Mouse (Mus musculus): ENCODE measurements around the gene D5Ertd579e. TPM values are rescaled to one million over a fixed set of nuclear protein-coding genes. Genes with fewer than 3 reads are reported as not detected.

Gene D5Ertd579e
- polyA plus RNA-seq, 1 experiment from 2014 or later, result 16.7 TPM

DNA sequence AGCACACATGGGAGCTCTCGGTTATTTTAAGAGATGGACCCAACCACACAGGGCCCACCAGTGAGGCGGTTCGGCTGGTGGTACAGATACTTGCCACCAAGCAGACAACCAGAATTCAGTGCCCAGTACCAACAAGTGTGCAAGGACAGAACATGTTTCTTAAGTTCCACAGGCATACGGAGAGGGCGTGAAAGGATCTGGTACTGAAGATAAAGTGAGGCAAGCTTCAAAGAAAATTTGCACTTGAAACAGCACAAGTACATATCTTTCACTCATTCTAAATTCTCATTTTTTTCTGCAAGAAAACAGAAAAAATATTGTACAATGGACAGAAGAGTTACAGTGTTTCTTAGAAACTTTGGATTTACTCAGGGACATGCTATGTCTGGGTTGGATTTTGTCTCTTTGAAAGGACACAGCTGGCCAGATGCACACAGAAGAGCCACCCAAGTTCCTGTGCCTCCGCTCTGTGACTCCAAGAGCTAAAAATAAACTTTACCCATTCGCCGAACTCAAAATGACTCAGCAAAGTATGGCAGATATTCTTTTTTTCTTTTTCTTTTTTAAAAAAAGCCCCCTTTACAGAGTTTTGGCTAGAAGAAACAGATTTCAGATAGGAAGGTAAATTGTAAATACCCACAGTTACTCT, 75.3 kb downstream of the D5Ertd579e start:
- Histone ChIP-seq H3K9ac (no peak overlapping the region), H3K9me3 (no peaks in the 10 kb centered on the region), H3K27me3 (no peaks in the 10 kb centered on the region), H3K27ac (0 out of 2 replicates have a peak overlapping the region, but pooled peaks have one; percentile 20), H3K36me3 (peaks cover 24% of the 10 kb centered on the region), H3K4me2 (no peak overlapping the region), H3K4me3 (no peak overlapping the region), H3K4me1 (peaks cover 8% of the 10 kb centered on the region)
- ATAC-seq (ENCODE audit: borderline replicate concordance, extremely low read depth, low FRiP score, low TSS enrichment), result no peak
- WGBS, result 59% methylated on average over 8 of the region's 8 CpGs

DNA sequence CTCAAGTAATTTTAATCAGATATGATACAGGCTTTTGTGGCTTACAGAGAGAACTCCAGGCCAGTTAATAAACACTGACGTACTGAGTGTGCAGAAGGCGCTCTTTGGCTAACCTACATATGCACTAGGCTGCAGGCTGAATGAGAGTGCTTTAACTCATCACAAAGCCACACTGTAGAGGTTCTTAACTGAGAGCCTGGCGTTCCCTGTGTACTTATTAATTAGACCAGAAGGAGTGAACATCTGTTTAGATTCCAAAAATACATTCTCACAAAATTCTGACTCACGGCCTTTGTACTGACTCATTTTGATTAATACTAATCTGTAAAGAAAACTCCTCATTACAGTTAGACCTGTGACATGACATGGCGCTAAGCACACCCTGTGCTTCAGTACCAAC, 76.9 kb downstream of the D5Ertd579e start:
- 81% methylated on average over 5 of the region's 5 CpGs for WGBS
- ATAC-seq (ENCODE audit: borderline replicate concordance, extremely low read depth, low FRiP score, low TSS enrichment), result no peak
- H3K27me3 ChIP-seq, result no peaks in the 10 kb centered on the region
- H3K9ac ChIP-seq, result no peak overlapping the region
- H3K36me3 ChIP-seq, result peaks cover 40% of the 10 kb centered on the region
- H3K4me1 ChIP-seq, result peaks cover 7% of the 10 kb centered on the region
- H3K4me3 ChIP-seq, result no peak overlapping the region
- no peak overlapping the region for H3K27ac ChIP-seq
- no peaks in the 10 kb centered on the region for H3K9me3 ChIP-seq
- no peak overlapping the region for H3K4me2 ChIP-seq

DNA sequence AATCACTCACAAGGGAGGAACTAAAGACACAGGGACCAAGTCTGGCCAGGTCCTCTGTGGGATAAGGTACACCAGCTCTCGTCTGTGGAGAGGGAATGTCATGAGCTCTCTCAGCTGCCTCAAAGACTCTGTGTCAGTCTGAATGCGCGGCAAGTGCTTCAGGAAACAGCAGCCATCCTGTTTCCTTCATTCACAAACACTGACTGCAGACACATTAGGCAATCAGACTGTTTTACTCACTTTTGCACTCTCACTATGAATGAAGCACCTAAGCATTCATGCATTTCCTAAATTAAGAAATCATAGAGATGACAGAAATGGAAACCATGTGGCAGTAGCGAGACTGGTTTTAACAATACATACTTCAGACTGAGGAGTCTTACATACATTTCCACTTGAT, 77.5 kb downstream of the D5Ertd579e start:
- no peak overlapping the region for H3K9ac ChIP-seq
- ATAC-seq (ENCODE audit: borderline replicate concordance, extremely low read depth, low FRiP score, low TSS enrichment), result no peak
- H3K4me3 ChIP-seq, result no peak overlapping the region
- H3K4me1 ChIP-seq, result peaks cover 7% of the 10 kb centered on the region
- H3K27me3 ChIP-seq, result no peaks in the 10 kb centered on the region
- H3K9me3 ChIP-seq, result no peaks in the 10 kb centered on the region
- 49% methylated on average over 4 of the region's 4 CpGs for WGBS
- H3K36me3 ChIP-seq, result peaks cover 45% of the 10 kb centered on the region
- no peak overlapping the region for H3K4me2 ChIP-seq
- H3K27ac ChIP-seq, result no peak overlapping the region

DNA sequence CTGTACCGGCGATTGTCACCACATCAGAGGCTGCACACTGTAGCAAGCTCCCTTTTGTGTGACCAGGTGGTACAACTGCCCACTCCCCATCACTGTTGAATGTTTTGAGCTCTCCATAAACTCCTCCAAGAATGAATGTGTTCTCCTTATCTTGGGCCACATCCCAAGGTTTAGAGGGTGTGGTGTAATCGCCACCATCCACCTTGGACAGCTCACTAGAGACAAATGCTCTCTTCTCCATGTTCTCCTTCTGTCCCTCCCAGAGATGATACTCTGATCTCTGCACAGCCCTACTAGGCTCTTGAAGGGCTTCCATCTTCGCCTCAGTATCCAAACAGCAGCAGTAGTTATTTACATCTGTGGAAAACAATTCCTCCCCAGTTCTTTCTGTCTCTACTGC, 81.7 kb downstream of the D5Ertd579e start:
- 82% methylated on average over 4 of the region's 4 CpGs for WGBS
- H3K36me3 ChIP-seq, result peaks cover 57% of the 10 kb centered on the region
- H3K27me3 ChIP-seq, result no peaks in the 10 kb centered on the region

DNA sequence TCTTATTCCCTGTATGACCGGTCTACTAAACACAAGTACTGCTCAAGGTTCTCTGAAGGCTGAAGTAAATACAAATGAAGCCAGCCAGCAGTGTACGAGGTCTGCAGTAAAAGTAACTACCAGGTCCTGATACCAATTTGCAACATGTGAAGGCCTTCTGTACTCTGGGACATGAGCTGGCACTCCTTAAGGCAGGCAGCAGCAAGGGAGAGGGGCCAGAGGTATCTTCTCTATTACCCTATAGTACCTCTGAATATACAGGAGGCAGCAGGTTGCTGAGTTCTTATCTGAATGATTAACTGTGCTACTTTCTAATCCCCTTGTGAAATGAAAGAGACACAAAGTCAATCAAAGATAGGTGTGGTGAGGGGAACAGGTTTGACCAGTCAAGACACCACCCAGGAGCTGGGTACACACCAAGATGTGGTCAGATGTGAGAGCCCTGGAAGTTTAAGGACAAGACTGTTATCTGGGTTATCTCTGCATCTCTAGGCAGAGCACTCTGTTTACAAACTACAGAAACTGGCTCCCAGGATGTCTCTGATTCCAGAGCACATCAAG, 86.8 kb downstream of the D5Ertd579e start:
- ATAC-seq (ENCODE audit: borderline replicate concordance, extremely low read depth, low FRiP score, low TSS enrichment), result no peak
- Histone ChIP-seq H3K4me1 (no peaks in the 10 kb centered on the region), H3K27me3 (no peaks in the 10 kb centered on the region), H3K9ac (no peak overlapping the region), H3K4me2 (no peak overlapping the region), H3K9me3 (no peaks in the 10 kb centered on the region), H3K27ac (no peak overlapping the region), H3K4me3 (no peak overlapping the region), H3K36me3 (peaks cover 47% of the 10 kb centered on the region)
- WGBS, result 80% methylated on average over 2 of the region's 2 CpGs

More for the DNA sequence above, 81.7 kb downstream of the D5Ertd579e start:
- ATAC-seq (ENCODE audit: borderline replicate concordance, extremely low read depth, low FRiP score, low TSS enrichment), result no peak
- H3K4me1 ChIP-seq, result no peaks in the 10 kb centered on the region
- H3K27ac ChIP-seq, result no peak overlapping the region
- no peak overlapping the region for H3K4me3 ChIP-seq
- no peak overlapping the region for H3K4me2 ChIP-seq
- H3K9ac ChIP-seq, result no peak overlapping the region
- H3K9me3 ChIP-seq, result no peaks in the 10 kb centered on the region

DNA sequence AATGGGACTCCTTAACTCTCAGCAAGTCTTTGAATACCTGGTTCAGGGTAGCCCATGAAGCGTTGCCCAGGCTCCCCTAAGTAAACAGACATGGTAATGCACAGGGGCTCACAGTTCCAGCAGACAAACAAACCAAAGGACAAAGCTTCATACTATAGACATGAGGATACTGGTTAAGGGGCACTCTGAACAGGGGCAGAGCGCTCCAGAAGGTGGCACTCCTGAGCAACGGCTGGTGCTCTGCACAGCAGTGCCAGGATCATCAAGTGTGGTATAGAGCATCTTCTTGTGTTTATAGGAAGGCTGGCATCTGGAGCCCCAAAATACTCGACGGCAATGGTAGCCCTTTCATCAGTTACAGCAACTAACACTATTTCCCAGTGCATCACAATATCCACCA, 92.8 kb downstream of the D5Ertd579e start:
- no peak overlapping the region for H3K9ac ChIP-seq
- H3K36me3 ChIP-seq, result peaks cover 60% of the 10 kb centered on the region
- no peak overlapping the region for H3K4me3 ChIP-seq
- ATAC-seq (ENCODE audit: borderline replicate concordance, extremely low read depth, low FRiP score, low TSS enrichment), result no peak
- H3K27me3 ChIP-seq, result no peaks in the 10 kb centered on the region
- no peak overlapping the region for H3K27ac ChIP-seq
- H3K4me2 ChIP-seq, result no peak overlapping the region
- 83% methylated on average over 5 of the region's 5 CpGs for WGBS
- H3K9me3 ChIP-seq, result no peaks in the 10 kb centered on the region
- no peaks in the 10 kb centered on the region for H3K4me1 ChIP-seq

DNA sequence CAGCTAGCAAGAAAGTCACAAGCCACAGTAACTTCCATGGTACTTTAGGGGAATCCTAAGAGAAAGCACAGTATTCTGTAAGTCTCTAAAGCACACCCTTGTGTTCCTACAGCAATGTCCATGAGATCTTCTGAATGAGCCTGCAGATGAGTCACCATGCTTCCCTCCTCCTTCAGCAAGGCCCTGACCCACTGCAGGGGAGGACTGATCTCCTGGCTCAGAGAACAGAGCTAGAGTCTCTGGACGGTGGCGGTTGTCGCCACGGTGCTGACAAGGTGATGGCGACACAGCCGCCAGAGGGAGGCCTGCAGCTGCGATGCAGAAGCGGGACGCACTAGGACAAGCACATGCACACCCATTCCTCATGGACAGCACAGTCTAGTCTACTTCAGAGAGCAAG, 93.8 kb downstream of the D5Ertd579e start:
- 76% methylated on average over 9 of the region's 9 CpGs for WGBS
- Histone ChIP-seq H3K27ac (no peak overlapping the region), H3K36me3 (peaks cover 54% of the 10 kb centered on the region), H3K9me3 (no peaks in the 10 kb centered on the region), H3K9ac (no peak overlapping the region), H3K27me3 (no peaks in the 10 kb centered on the region), H3K4me2 (no peak overlapping the region), H3K4me1 (no peaks in the 10 kb centered on the region), H3K4me3 (no peak overlapping the region)
- ATAC-seq (ENCODE audit: borderline replicate concordance, extremely low read depth, low FRiP score, low TSS enrichment), result no peak

DNA sequence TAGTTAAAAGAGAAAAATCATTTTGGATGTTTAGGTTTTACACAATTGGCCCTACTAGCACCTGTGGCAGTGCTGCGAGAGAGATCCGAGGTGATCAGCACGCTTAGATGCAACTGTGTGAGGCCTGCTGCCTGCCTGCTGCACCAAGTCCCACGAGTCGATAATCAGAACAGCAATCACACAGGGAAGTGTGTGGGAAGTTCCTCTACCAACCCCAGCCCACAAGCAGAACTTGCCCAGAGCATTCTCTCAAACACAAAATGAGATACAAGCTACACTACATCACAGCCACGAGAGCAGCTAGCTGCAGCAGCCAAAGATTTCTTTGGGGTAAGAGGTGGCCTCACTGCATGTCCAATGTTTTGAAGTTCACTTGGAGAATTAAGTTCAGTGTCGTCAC, 94.3 kb downstream of the D5Ertd579e start:
- Histone ChIP-seq H3K27ac (no peak overlapping the region), H3K4me3 (no peak overlapping the region), H3K36me3 (peaks cover 49% of the 10 kb centered on the region), H3K4me2 (no peak overlapping the region), H3K9ac (no peak overlapping the region), H3K27me3 (no peaks in the 10 kb centered on the region), H3K9me3 (no peaks in the 10 kb centered on the region), H3K4me1 (no peaks in the 10 kb centered on the region)
- no peak for ATAC-seq (ENCODE audit: borderline replicate concordance, extremely low read depth, low FRiP score, low TSS enrichment)
- 88% methylated on average over 7 of the region's 7 CpGs for WGBS

DNA sequence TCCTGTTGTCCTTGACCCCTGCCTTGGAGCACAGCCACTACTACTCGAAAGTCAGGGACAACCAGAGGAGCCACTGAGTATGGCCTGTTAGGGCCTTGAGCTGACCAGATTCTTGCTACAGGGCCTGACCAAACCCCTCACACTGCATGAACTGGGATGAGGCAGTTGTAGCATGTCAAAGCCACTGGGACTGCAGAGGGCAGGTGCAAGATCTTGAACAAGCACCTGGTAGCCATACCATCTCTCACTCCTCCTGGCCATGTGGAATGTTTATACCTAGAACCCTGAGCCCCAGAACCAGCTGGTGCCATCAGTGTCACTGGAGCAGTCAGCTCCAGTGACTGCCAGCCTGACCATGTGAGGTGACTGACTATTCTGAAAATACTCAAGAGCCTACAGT, 96.9 kb downstream of the D5Ertd579e start:
- no peak overlapping the region for H3K4me3 ChIP-seq
- no peak overlapping the region for H3K4me2 ChIP-seq
- 85% methylated on average over 1 of the region's 1 CpGs for WGBS
- no peak overlapping the region for H3K27ac ChIP-seq
- H3K9me3 ChIP-seq, result no peaks in the 10 kb centered on the region
- H3K27me3 ChIP-seq, result no peaks in the 10 kb centered on the region
- no peaks in the 10 kb centered on the region for H3K4me1 ChIP-seq
- no peak for ATAC-seq (ENCODE audit: borderline replicate concordance, extremely low read depth, low FRiP score, low TSS enrichment)
- no peak overlapping the region for H3K9ac ChIP-seq
- peaks cover 31% of the 10 kb centered on the region for H3K36me3 ChIP-seq

DNA sequence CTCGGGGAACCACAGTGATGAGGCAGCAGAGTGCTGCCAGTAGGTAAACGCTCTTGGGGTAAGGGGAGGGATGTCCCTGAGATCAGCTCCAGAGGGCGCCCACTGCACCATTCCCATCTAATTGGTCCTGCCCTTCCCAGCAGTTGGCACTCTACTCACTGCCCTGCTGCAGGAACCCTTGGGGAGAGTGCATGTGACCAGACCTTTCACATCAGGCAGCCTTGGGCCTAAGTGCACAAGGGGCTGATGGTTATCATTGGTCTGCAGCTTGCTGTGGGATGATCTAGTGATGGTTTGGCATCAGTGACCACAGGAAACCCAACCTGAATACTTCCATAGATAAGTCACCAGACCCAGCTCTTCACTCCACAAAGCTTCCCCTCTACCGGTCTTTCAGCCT, 98.2 kb downstream of the D5Ertd579e start:
- H3K27ac ChIP-seq, result no peak overlapping the region
- H3K9ac ChIP-seq, result no peak overlapping the region
- no peak overlapping the region for H3K4me3 ChIP-seq
- no peaks in the 10 kb centered on the region for H3K9me3 ChIP-seq
- no peak for ATAC-seq (ENCODE audit: borderline replicate concordance, extremely low read depth, low FRiP score, low TSS enrichment)
- H3K4me2 ChIP-seq, result no peak overlapping the region
- no peaks in the 10 kb centered on the region for H3K27me3 ChIP-seq
- H3K4me1 ChIP-seq, result no peaks in the 10 kb centered on the region
- 30% methylated on average over 4 of the region's 4 CpGs for WGBS
- H3K36me3 ChIP-seq, result peaks cover 25% of the 10 kb centered on the region

DNA sequence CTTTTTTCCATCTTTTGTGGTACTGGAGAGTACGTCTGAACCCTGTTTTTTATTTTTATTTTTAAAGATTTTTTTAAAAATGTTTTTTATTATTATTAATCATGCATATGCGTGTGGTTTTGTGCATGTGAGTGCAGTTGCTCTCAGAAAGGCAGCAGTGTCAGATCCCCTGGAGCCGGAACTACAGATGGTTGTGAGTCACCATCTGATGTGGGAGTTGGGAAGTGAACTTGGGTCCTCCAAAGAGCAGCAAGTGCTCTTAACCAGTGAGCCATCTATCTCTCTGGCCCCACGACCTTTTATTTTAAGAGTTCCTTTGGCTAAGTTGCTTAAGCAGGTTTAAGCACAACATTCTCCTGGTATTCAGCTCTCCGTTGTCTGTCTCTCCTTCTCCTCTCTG, 99.6 kb downstream of the D5Ertd579e start:
- Histone ChIP-seq H3K27ac (no peak overlapping the region), H3K4me1 (no peaks in the 10 kb centered on the region), H3K27me3 (no peaks in the 10 kb centered on the region), H3K4me2 (no peak overlapping the region), H3K9ac (no peak overlapping the region), H3K36me3 (peaks cover 11% of the 10 kb centered on the region), H3K9me3 (no peaks in the 10 kb centered on the region), H3K4me3 (no peak overlapping the region)
- ATAC-seq (ENCODE audit: borderline replicate concordance, extremely low read depth, low FRiP score, low TSS enrichment), result no peak
- 67% methylated on average over 5 of the region's 5 CpGs for WGBS

DNA sequence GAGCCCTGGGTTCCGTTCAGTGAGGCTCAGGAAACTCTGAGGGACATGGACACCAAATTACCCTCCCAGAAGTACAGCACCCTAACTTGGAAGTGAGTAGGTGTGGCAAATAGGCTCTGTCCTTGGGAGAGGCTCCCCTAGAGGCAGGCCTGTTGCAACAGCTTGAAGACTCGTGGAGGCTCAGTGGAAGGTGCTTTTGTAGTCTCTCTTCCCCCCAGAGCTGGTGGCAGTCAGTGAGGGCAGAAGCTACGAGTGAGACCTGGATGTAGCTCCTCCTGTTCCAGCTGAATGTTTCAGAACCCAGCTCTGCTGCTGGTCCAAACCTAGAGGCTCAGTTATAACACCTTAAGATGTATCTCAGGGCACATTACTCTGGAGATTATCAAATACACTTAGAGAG, 100.7 kb downstream of the D5Ertd579e start:
- no peak for ATAC-seq (ENCODE audit: borderline replicate concordance, extremely low read depth, low FRiP score, low TSS enrichment)
- Histone ChIP-seq H3K9ac (no peak overlapping the region), H3K36me3 (peaks cover 6% of the 10 kb centered on the region; the same call in 1 of the 2 replicates), H3K4me3 (no peak overlapping the region), H3K27me3 (no peaks in the 10 kb centered on the region), H3K4me2 (no peak overlapping the region), H3K4me1 (no peaks in the 10 kb centered on the region), H3K9me3 (no peaks in the 10 kb centered on the region), H3K27ac (no peak overlapping the region)
- 15% methylated on average over 3 of the region's 3 CpGs for WGBS

Measured in lung, embryonic 15.5 days (tissue).